Mouse (Mus musculus): ENCODE measurements around the gene 3110021N24Rik.

Gene 3110021N24Rik

GRCm38 (mm10) chr4:108796701-108797100 lies 77.3 kb downstream of the 3110021N24Rik start:
- DNase-seq (ENCODE audit: low spot score), result no peak

DNA sequence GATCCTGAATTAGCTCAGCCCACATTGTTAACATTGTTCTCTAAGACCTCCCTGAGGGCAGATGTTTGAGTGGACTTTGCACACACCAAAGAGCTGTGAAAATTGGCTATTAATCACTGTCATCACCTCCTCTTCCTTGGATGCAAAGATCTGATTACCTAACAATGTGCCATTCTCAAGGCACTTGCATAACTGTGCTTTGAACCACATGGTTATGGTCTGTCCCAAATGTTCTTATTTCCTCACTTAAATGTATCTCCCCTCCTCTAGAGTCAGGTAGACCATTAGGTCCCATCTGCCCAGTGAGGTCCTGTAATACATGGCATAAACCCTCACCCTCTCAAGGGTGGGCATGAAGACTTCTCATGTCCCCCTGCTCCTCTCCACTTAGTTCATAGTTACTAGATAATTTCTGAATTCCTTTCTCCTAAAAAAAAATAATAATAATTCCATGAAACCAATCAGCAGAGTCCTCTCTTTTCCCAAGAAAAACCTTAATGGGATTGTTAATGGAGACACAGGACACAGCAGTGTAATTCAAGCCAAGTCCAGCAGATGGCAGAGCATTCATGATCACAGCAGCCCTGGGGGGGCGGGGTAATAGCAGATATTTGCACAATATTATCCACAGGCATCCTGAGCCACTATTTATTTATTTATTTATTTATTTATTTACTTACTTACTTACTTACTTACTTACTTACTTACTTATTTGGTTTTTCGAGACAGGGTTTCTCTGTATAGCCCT lies 78.8 kb downstream of the 3110021N24Rik start:
- peak; percentile 85 for DNase-seq (ENCODE audit: low spot score)

- no peak for DNase-seq (ENCODE audit: low spot score)
Measured at GRCm38 (mm10) chr4:108803535-108803934, 84.1 kb downstream of the 3110021N24Rik start.

- no peak for DNase-seq (ENCODE audit: low spot score)
Measured at GRCm38 (mm10) chr4:108811142-108811541, 91.7 kb downstream of the 3110021N24Rik start.

GRCm38 (mm10) chr4:108811550-108811949 lies 92.1 kb downstream of the 3110021N24Rik start:
- DNase-seq (ENCODE audit: low spot score), result no peak

GRCm38 (mm10) chr4:108825677-108826076 lies 106.2 kb downstream of the 3110021N24Rik start:
- DNase-seq (ENCODE audit: low spot score), result no peak

- no peak for DNase-seq (ENCODE audit: low spot score)
Measured at GRCm38 (mm10) chr4:108826096-108826495, 106.6 kb downstream of the 3110021N24Rik start.

DNA sequence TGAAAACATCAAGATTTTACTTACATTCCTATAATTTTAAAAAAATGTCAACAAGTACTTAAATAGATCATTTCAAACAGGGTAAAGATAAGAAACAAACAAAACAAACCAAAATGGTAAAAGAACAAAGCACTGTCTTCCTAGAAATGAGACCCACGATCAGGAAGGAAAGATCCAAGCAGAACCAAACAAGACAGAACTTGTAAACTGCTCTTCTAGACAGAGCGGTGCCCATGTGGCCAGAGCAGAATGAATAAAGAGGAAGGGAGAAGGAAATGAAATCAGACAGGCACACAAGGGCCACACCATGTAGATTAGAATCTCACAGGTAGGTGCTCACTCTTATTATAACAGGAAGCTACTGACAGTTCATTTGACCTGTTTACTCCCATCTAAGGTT lies 107.2 kb downstream of the 3110021N24Rik start:
- no peak for DNase-seq (ENCODE audit: low spot score)

- DNase-seq (ENCODE audit: low spot score), result no peak
Measured at GRCm38 (mm10) chr4:108830698-108831097, 111.2 kb downstream of the 3110021N24Rik start.
